Mouse (Mus musculus): ENCODE measurements around the gene Gga1.

DNA sequence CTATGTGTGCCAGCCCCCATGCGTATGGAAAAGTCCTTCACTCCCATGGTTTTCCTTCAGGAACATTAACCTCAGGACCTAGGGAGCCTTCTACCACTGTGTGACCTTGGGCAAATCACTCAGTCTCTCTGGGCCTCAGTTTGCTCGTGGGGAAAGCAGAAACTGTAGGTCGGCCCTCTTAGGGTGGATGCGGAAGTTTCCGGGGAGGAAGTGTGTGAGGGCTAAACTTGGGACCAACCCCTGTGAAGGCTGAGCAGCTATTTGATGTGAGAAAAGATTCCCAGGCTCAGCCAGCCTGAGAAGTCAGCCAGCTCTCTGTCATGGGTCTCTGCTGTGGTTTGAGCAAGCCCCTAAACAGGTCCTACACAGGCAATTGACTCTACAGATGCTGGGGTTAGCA lies 14.7 kb upstream of the Gga1 start:
- TF ChIP-seq POLR2A (IDR thresholded peaks at IDR 0.05; ENCODE audit: low read depth, low read length) (no peak), CTCF (IDR thresholded peaks at IDR 0.05; ENCODE audit: extremely low read depth, insufficient read length, insufficient replicate concordance, low read depth, low read length) (no peak)
